Mouse (Mus musculus): ENCODE results near the gene Rsl24d1. TPM values are rescaled to one million over a fixed set of nuclear protein-coding genes. Genes with fewer than 3 reads are reported as not detected.
A peak's percentile ranks its signal among the peaks of the same experiment; 100 is the strongest.
"Not testable (repeated sequence)": the region's sequence is repeated elsewhere in the genome, so short reads cannot be mapped to it uniquely, and the experiment has no call there.

Gene Rsl24d1
- polyA plus RNA-seq, 1 experiment from 2014 or later: 121 TPM

GRCm38 (mm10) chr9:73105771-73106170 is 7.5 kb upstream of the Rsl24d1 start:
- Histone ChIP-seq H3K9ac (replicated peaks; ENCODE audit: low read length) (no peak overlapping the region), H3K4me3 (replicated peaks; ENCODE audit: low read depth, low read length) (no peak overlapping the region), H3K27ac (replicated peaks; ENCODE audit: low read depth, low read length) (no peak overlapping the region), H3K36me3 (ENCODE audit: control insufficient read depth, insufficient read depth, low read length) (no peaks in the 10 kb centered on the region), H3K4me2 (ENCODE audit: low read length) (no peak overlapping the region), H3K4me1 (ENCODE audit: control insufficient read depth, insufficient read depth, low read length) (peaks cover 5% of the 10 kb centered on the region; the same call in 1 of the 2 replicates), H3K27me3 (ENCODE audit: control insufficient read depth, insufficient read depth, low read length) (peaks cover 12% of the 10 kb centered on the region; the same call in 1 of the 2 replicates), H3K9me3 (ENCODE audit: control insufficient read depth, low read length) (no peaks in the 10 kb centered on the region)
- ATAC-seq (ENCODE audit: low FRiP score, low TSS enrichment): no peak
- DNase-seq: no peak

GRCm38 (mm10) chr9:73116704-73117103 is 3.5 kb downstream of the Rsl24d1 start:
- not testable (repeated sequence) for H3K9me3 ChIP-seq (ENCODE audit: control insufficient read depth, low read length); ATAC-seq (ENCODE audit: low FRiP score, low TSS enrichment); H3K4me3 ChIP-seq (replicated peaks; ENCODE audit: low read depth, low read length); H3K27me3 ChIP-seq (ENCODE audit: control insufficient read depth, insufficient read depth, low read length); DNase-seq; H3K4me2 ChIP-seq (ENCODE audit: low read length); H3K27ac ChIP-seq (replicated peaks; ENCODE audit: low read depth, low read length); H3K9ac ChIP-seq (replicated peaks; ENCODE audit: low read length); H3K4me1 ChIP-seq (ENCODE audit: control insufficient read depth, insufficient read depth, low read length)
- H3K36me3 ChIP-seq (ENCODE audit: control insufficient read depth, insufficient read depth, low read length): peaks cover 53% of the 10 kb centered on the region
- WGBS: 86% methylated on average over 5 of the region's 6 CpGs

GRCm38 (mm10) chr9:73118012-73118411 is 4.8 kb downstream of the Rsl24d1 start:
- Histone ChIP-seq H3K36me3 (ENCODE audit: control insufficient read depth, insufficient read depth, low read length) (peaks cover 58% of the 10 kb centered on the region), H3K9me3 (ENCODE audit: control insufficient read depth, low read length) (no peaks in the 10 kb centered on the region), H3K9ac (replicated peaks; ENCODE audit: low read length) (no peak overlapping the region), H3K4me3 (replicated peaks; ENCODE audit: low read depth, low read length) (no peak overlapping the region), H3K4me1 (ENCODE audit: control insufficient read depth, insufficient read depth, low read length) (no peaks in the 10 kb centered on the region; the same call in 1 of the 2 replicates), H3K4me2 (ENCODE audit: low read length) (no peak overlapping the region), H3K27me3 (ENCODE audit: control insufficient read depth, insufficient read depth, low read length) (no peaks in the 10 kb centered on the region), H3K27ac (replicated peaks; ENCODE audit: low read depth, low read length) (no peak overlapping the region)
- ATAC-seq (ENCODE audit: low FRiP score, low TSS enrichment) (no peak), DNase-seq (no peak)
- WGBS: 94% methylated on average over 4 of the region's 4 CpGs

- no peak overlapping the region for H3K4me2 ChIP-seq (ENCODE audit: low read length)
- ATAC-seq (ENCODE audit: low FRiP score, low TSS enrichment) (no peak), DNase-seq (peak; percentile 52)
- peaks cover 77% of the 10 kb centered on the region for H3K36me3 ChIP-seq (ENCODE audit: control insufficient read depth, insufficient read depth, low read length)
- H3K4me3 ChIP-seq (replicated peaks; ENCODE audit: low read depth, low read length): no peak overlapping the region
- H3K27ac ChIP-seq (replicated peaks; ENCODE audit: low read depth, low read length): no peak overlapping the region
- H3K4me1 ChIP-seq (ENCODE audit: control insufficient read depth, insufficient read depth, low read length): no peaks in the 10 kb centered on the region
- no peaks in the 10 kb centered on the region for H3K9me3 ChIP-seq (ENCODE audit: control insufficient read depth, low read length)
- H3K27me3 ChIP-seq (ENCODE audit: control insufficient read depth, insufficient read depth, low read length): no peaks in the 10 kb centered on the region
- WGBS: 83% methylated on average over 8 of the region's 8 CpGs
- H3K9ac ChIP-seq (replicated peaks; ENCODE audit: low read length): no peak overlapping the region
Observed at GRCm38 (mm10) chr9:73121735-73122134, 8.5 kb downstream of the Rsl24d1 start.

- Histone ChIP-seq H3K9ac (replicated peaks; ENCODE audit: low read length) (no peak overlapping the region), H3K4me1 (ENCODE audit: control insufficient read depth, insufficient read depth, low read length) (no peaks in the 10 kb centered on the region), H3K27ac (replicated peaks; ENCODE audit: low read depth, low read length) (no peak overlapping the region), H3K9me3 (ENCODE audit: control insufficient read depth, low read length) (no peaks in the 10 kb centered on the region), H3K27me3 (ENCODE audit: control insufficient read depth, insufficient read depth, low read length) (no peaks in the 10 kb centered on the region), H3K36me3 (ENCODE audit: control insufficient read depth, insufficient read depth, low read length) (peaks cover 87% of the 10 kb centered on the region), H3K4me2 (ENCODE audit: low read length) (no peak overlapping the region), H3K4me3 (replicated peaks; ENCODE audit: low read depth, low read length) (no peak overlapping the region)
- no peak for DNase-seq
- 93% methylated on average over 8 of the region's 8 CpGs for WGBS
- no peak for ATAC-seq (ENCODE audit: low FRiP score, low TSS enrichment)
Observed at GRCm38 (mm10) chr9:73125043-73125570, 11.9 kb downstream of the Rsl24d1 start.

GRCm38 (mm10) chr9:73127457-73127856 is 14.2 kb downstream of the Rsl24d1 start:
- H3K27ac ChIP-seq (replicated peaks; ENCODE audit: low read depth, low read length): no peak overlapping the region
- no peaks in the 10 kb centered on the region for H3K9me3 ChIP-seq (ENCODE audit: control insufficient read depth, low read length)
- H3K4me3 ChIP-seq (replicated peaks; ENCODE audit: low read depth, low read length): no peak overlapping the region
- no peak overlapping the region for H3K4me2 ChIP-seq (ENCODE audit: low read length)
- H3K4me1 ChIP-seq (ENCODE audit: control insufficient read depth, insufficient read depth, low read length): no peaks in the 10 kb centered on the region
- no peak for ATAC-seq (ENCODE audit: low FRiP score, low TSS enrichment)
- no peaks in the 10 kb centered on the region for H3K27me3 ChIP-seq (ENCODE audit: control insufficient read depth, insufficient read depth, low read length)
- WGBS: 92% methylated on average over 2 of the region's 2 CpGs
- no peak overlapping the region for H3K9ac ChIP-seq (replicated peaks; ENCODE audit: low read length)
- H3K36me3 ChIP-seq (ENCODE audit: control insufficient read depth, insufficient read depth, low read length): peaks cover 65% of the 10 kb centered on the region
- no peak for DNase-seq

GRCm38 (mm10) chr9:73129875-73130274 is 16.6 kb downstream of the Rsl24d1 start:
- WGBS: 43% methylated on average over 8 of the region's 8 CpGs
- peak; percentile 43 for DNase-seq
- Histone ChIP-seq H3K27ac (replicated peaks; ENCODE audit: low read depth, low read length) (no peak overlapping the region), H3K9me3 (ENCODE audit: control insufficient read depth, low read length) (no peaks in the 10 kb centered on the region), H3K4me2 (ENCODE audit: low read length) (no peak overlapping the region), H3K9ac (replicated peaks; ENCODE audit: low read length) (no peak overlapping the region), H3K27me3 (ENCODE audit: control insufficient read depth, insufficient read depth, low read length) (no peaks in the 10 kb centered on the region), H3K36me3 (ENCODE audit: control insufficient read depth, insufficient read depth, low read length) (peaks cover 48% of the 10 kb centered on the region), H3K4me1 (ENCODE audit: control insufficient read depth, insufficient read depth, low read length) (no peaks in the 10 kb centered on the region), H3K4me3 (replicated peaks; ENCODE audit: low read depth, low read length) (no peak overlapping the region)
- no peak; the same call in 1 of the 2 replicates for ATAC-seq (ENCODE audit: low FRiP score, low TSS enrichment)

GRCm38 (mm10) chr9:73130529-73130928 is 17.3 kb downstream of the Rsl24d1 start:
- WGBS: 90% methylated on average over 4 of the region's 4 CpGs
- Histone ChIP-seq H3K27me3 (ENCODE audit: control insufficient read depth, insufficient read depth, low read length) (no peaks in the 10 kb centered on the region), H3K27ac (replicated peaks; ENCODE audit: low read depth, low read length) (no peak overlapping the region), H3K9me3 (ENCODE audit: control insufficient read depth, low read length) (no peaks in the 10 kb centered on the region), H3K36me3 (ENCODE audit: control insufficient read depth, insufficient read depth, low read length) (peaks cover 41% of the 10 kb centered on the region), H3K4me1 (ENCODE audit: control insufficient read depth, insufficient read depth, low read length) (no peaks in the 10 kb centered on the region), H3K9ac (replicated peaks; ENCODE audit: low read length) (no peak overlapping the region), H3K4me3 (replicated peaks; ENCODE audit: low read depth, low read length) (no peak overlapping the region), H3K4me2 (ENCODE audit: low read length) (no peak overlapping the region)
- DNase-seq (no peak), ATAC-seq (ENCODE audit: low FRiP score, low TSS enrichment) (no peak)

GRCm38 (mm10) chr9:73137341-73137886 is 24.2 kb downstream of the Rsl24d1 start:
- no peaks in the 10 kb centered on the region for H3K4me1 ChIP-seq (ENCODE audit: control insufficient read depth, insufficient read depth, low read length)
- H3K36me3 ChIP-seq (ENCODE audit: control insufficient read depth, insufficient read depth, low read length): no peaks in the 10 kb centered on the region
- no peak overlapping the region for H3K4me2 ChIP-seq (ENCODE audit: low read length)
- no peak overlapping the region for H3K9ac ChIP-seq (replicated peaks; ENCODE audit: low read length)
- no peaks in the 10 kb centered on the region for H3K9me3 ChIP-seq (ENCODE audit: control insufficient read depth, low read length)
- no peak overlapping the region for H3K4me3 ChIP-seq (replicated peaks; ENCODE audit: low read depth, low read length)
- DNase-seq (no peak), ATAC-seq (ENCODE audit: low FRiP score, low TSS enrichment) (no peak)
- 75% methylated on average over 11 of the region's 11 CpGs for WGBS
- no peak overlapping the region for H3K27ac ChIP-seq (replicated peaks; ENCODE audit: low read depth, low read length)
- no peaks in the 10 kb centered on the region for H3K27me3 ChIP-seq (ENCODE audit: control insufficient read depth, insufficient read depth, low read length)
